Comparison of ENCODE assay signal across 16 mouse cellular contexts in the genomic region with DNA sequence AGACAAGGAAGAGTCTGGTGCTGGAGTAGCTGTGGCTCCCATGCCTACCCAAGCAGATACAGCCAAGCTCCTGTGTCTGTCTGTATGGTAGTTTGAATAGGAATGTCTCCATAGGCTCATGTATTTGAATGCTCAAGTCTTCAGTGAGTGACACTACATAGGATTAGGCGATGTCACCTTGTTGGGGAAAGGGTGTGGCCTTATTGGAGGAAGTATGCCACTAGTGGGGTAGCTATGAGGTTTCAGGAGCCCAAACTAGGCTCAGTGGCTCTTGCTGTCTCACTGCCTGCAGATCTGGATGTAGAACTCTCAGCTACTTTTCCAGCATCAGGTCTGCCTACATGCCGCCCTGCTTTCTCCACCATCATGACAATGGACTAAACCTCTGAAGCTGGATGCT.
"Had no signal": no experiment of that assay in that cellular context is flagged by ENCODE, and none has a peak within 500 bp of the region (broad histone marks: within the 10 kb centered on the region; RNA-seq: fewer than 3 reads in every experiment).

No protein-coding gene starts in this region.

- H3K4me3 ChIP-seq: neural tube, embryonic 13.5 days; neural tube, embryonic 15.5 days; stomach, embryonic 15.5 days had no signal

- H3K36me3 ChIP-seq: neural tube, embryonic 13.5 days; neural tube, embryonic 15.5 days; stomach, embryonic 15.5 days had no signal

- DNase-seq: retina, postnatal 1 day; right cerebral cortex, adult 18-20 months; right cerebral cortex, postnatal 14 days; right cerebral cortex, postnatal 25 days; right cerebral cortex, postnatal 4 days; spleen, adult 18-20 months; thymus, adult 18-20 months; thymus, adult 2 months; thymus, postnatal 14 days; thymus, postnatal 25 days; thymus, postnatal 36 days; thymus, postnatal 4 days had no signal

- H3K9me3 ChIP-seq: neural tube, embryonic 13.5 days; neural tube, embryonic 15.5 days; stomach, embryonic 15.5 days had no signal

- H3K27ac ChIP-seq: neural tube, embryonic 13.5 days; neural tube, embryonic 15.5 days; stomach, embryonic 15.5 days; stomach, postnatal 0 days had no signal

- H3K9ac ChIP-seq: neural tube, embryonic 13.5 days; neural tube, embryonic 15.5 days; stomach, embryonic 15.5 days had no signal

- H3K4me1 ChIP-seq: neural tube, embryonic 13.5 days; neural tube, embryonic 15.5 days had no signal

- H3K4me2 ChIP-seq: neural tube, embryonic 13.5 days; neural tube, embryonic 15.5 days; stomach, embryonic 15.5 days had no signal

- H3K27me3 ChIP-seq: neural tube, embryonic 13.5 days; neural tube, embryonic 15.5 days; stomach, embryonic 15.5 days had no signal
